Mouse (Mus musculus) embryonic facial prominence, embryonic 11.5 days (tissue): Measurements from ENCODE around the gene R3hdm1. TPM values are rescaled to one million over a fixed set of nuclear protein-coding genes. Genes with fewer than 3 reads are reported as not detected.

Source experiments
- ATAC-seq: fragments of 200-750 bp; cut with Nextera tagmentation; replicated peaks from 2 replicates; pipeline ENCODE4 v1.8.0; 2017; ENCODE audit warnings: low read depth; ENCODE audit not compliant: insufficient number of reproducible peaks, low FRiP score, low TSS enrichment
- DNase-seq: peaks from one replicate; pipeline ENCODE4 v3.0.0-alpha.2; 2015; ENCODE audit warnings: low spot score
- H3K27ac ChIP-seq: fragments of 300-500 bp; sonication (generic); replicated peaks from 2 replicates; pipeline ENCODE4 v1.5.1; 2014; ENCODE audit warnings: mild to moderate bottlenecking, low read depth, low read length, control low read depth
- H3K27me3 ChIP-seq: fragments of 300-500 bp; sonication (generic); 2 replicates; pipeline ENCODE4 v1.6.1; 2014; ENCODE audit warnings: mild to moderate bottlenecking, low read length, moderate library complexity, mixed read lengths; ENCODE audit not compliant: control insufficient read depth, insufficient read depth
- H3K36me3 ChIP-seq: fragments of 300-500 bp; sonication (generic); replicated peaks from 2 replicates; pipeline ENCODE4 v1.6.1; 2014; ENCODE audit warnings: low read depth, mild to moderate bottlenecking, low read length, moderate library complexity, mixed read lengths; ENCODE audit not compliant: control insufficient read depth, insufficient read depth
- H3K4me1 ChIP-seq: fragments of 300-500 bp; sonication (generic); 2 replicates; pipeline ENCODE4 v1.6.1; 2014; ENCODE audit warnings: low read length, mixed read lengths; ENCODE audit not compliant: control insufficient read depth, insufficient read depth
- H3K4me2 ChIP-seq: fragments of 300-500 bp; sonication (generic); 2 replicates; pipeline ENCODE4 v1.6.1; 2014; ENCODE audit warnings: low read depth, mild to moderate bottlenecking, control low read depth, low read length, moderate library complexity
- H3K4me3 ChIP-seq: fragments of 300-500 bp; sonication (generic); 2 replicates; pipeline ENCODE4 v1.5.1; 2014; ENCODE audit warnings: low read depth, low read length, control low read depth
- H3K9ac ChIP-seq: fragments of 300-500 bp; sonication (generic); replicated peaks from 2 replicates; pipeline ENCODE4 v1.6.1; 2014; ENCODE audit warnings: mild to moderate bottlenecking, control low read depth, low read length
- H3K9me3 ChIP-seq: fragments of 300-500 bp; sonication (generic); replicated peaks from 2 replicates; pipeline ENCODE4 v1.6.1; 2016; ENCODE audit warnings: mild to moderate bottlenecking, low read length, inconsistent platforms, mixed read lengths; ENCODE audit not compliant: control insufficient read depth
- WGBS: fragments of 180-500 bp; shearing (Covaris S2); extraction: QIAGEN DNeasy Blood & Tissue Kit; methylation state at CpG from one replicate; pipeline ENCODE4 v1.1.7; 2014; 5-methylcytosine and 5-hydroxymethylcytosine counted together
- microRNA counts: library from miRNA; unstranded; fragments of <30 nt; microRNA quantifications from one replicate; lab custom pipeline; 2016
- microRNA-seq: library from miRNA; unstranded; fragments of <30 nt; microRNA quantifications from one replicate; pipeline ENCODE4, GENCODE M21; 2016; ENCODE audit warnings: borderline number of aligned reads
- polyA plus RNA-seq: library from polyadenylated mRNA; unstranded; fragments of >200 nt; fragmentation: Nextera tagmentation; extraction: Ambion mirVana; gene quantifications from 2 replicates; pipeline ENCODE4 v1.2.1, GENCODE M21; 2014

Gene R3hdm1
- polyA plus RNA-seq, 1 experiment from 2014 or later = 87.3 TPM

- H3K4me1 ChIP-seq = no peaks in the 10 kb centered on the region
- H3K36me3 ChIP-seq = peaks cover 7% of the 10 kb centered on the region
- H3K4me3 ChIP-seq = no peak overlapping the region
- no peaks in the 10 kb centered on the region for H3K9me3 ChIP-seq
- H3K4me2 ChIP-seq = no peak overlapping the region
- no peak overlapping the region for H3K9ac ChIP-seq
- H3K27ac ChIP-seq = no peak overlapping the region
- DNase-seq (no peak), ATAC-seq (no peak)
- 91% methylated on average over 3 of the region's 3 CpGs for WGBS
- H3K27me3 ChIP-seq = no peaks in the 10 kb centered on the region
These were observed 175.5 kb downstream of the R3hdm1 start for GRCm38 (mm10) chr1:128278563-128278962.

GRCm38 (mm10) chr1:128281753-128282152 is 178.7 kb downstream of the R3hdm1 start:
- Histone ChIP-seq H3K4me2 (no peak overlapping the region), H3K4me3 (no peak overlapping the region), H3K27ac (no peak overlapping the region), H3K9ac (no peak overlapping the region), H3K27me3 (no peaks in the 10 kb centered on the region), H3K9me3 (no peaks in the 10 kb centered on the region), H3K4me1 (no peaks in the 10 kb centered on the region), H3K36me3 (peaks cover 7% of the 10 kb centered on the region; the same call in 1 of the 2 replicates)
- no peak for ATAC-seq
- DNase-seq = no peak
- WGBS = 96% methylated on average over 3 of the region's 3 CpGs

- no peak for ATAC-seq
- Histone ChIP-seq H3K36me3 (0 out of 2 replicates have a peak, but pooled peaks cover 4% of the 10 kb centered on the region), H3K27ac (no peak overlapping the region), H3K9ac (no peak overlapping the region), H3K4me3 (no peak overlapping the region), H3K27me3 (no peaks in the 10 kb centered on the region), H3K4me2 (no peak overlapping the region), H3K4me1 (no peaks in the 10 kb centered on the region), H3K9me3 (no peaks in the 10 kb centered on the region)
- WGBS = 99% methylated on average over 3 of the region's 3 CpGs
- DNase-seq = no peak
These were observed 179.8 kb downstream of the R3hdm1 start for GRCm38 (mm10) chr1:128282924-128283323.

GRCm38 (mm10) chr1:128284157-128284690 is 181.1 kb downstream of the R3hdm1 start:
- Histone ChIP-seq H3K9ac (no peak overlapping the region), H3K27me3 (no peaks in the 10 kb centered on the region), H3K4me1 (no peaks in the 10 kb centered on the region), H3K9me3 (no peaks in the 10 kb centered on the region), H3K36me3 (0 out of 2 replicates have a peak, but pooled peaks cover 4% of the 10 kb centered on the region), H3K4me3 (no peak overlapping the region), H3K27ac (no peak overlapping the region), H3K4me2 (no peak overlapping the region)
- ATAC-seq (no peak), DNase-seq (no peak)
- 83% methylated on average over 8 of the region's 8 CpGs for WGBS

GRCm38 (mm10) chr1:128285136-128285535 is 182.0 kb downstream of the R3hdm1 start:
- Histone ChIP-seq H3K4me1 (no peaks in the 10 kb centered on the region), H3K27ac (no peak overlapping the region), H3K9me3 (no peaks in the 10 kb centered on the region), H3K4me3 (no peak overlapping the region), H3K27me3 (no peaks in the 10 kb centered on the region), H3K36me3 (no peaks in the 10 kb centered on the region), H3K4me2 (no peak overlapping the region), H3K9ac (no peak overlapping the region)
- 92% methylated on average over 9 of the region's 9 CpGs for WGBS
- no peak for DNase-seq
- no peak for ATAC-seq

MicroRNAs within 50 kb of the gene (microRNA counts, 519-probe panel; counts per million panel counts)
- microRNA mmu-miR-128 (lab: Ali Mortazavi, UCI) = 3,508 counts per million, percentile 50 among the panel's probes with 10 or more counts

Small RNA genes within 50 kb of the gene (microRNA-seq; reads per million reads assigned to microRNA genes)
- 129 reads per million, percentile 45 among the genes with 10 or more reads in this experiment for gene Mir128-1

Other genes with a start within 250 kb of the R3hdm1 start
- gene Map3k19, start 248.3 kb upstream of the R3hdm1 start, polyA plus RNA-seq = not detected in 2 replicates
- gene Rab3gap1, start 234.5 kb upstream of the R3hdm1 start, polyA plus RNA-seq = 16.4 and 17.2 TPM in 2 replicates
- gene Zranb3, start 254 bp upstream of the R3hdm1 start, polyA plus RNA-seq = 14.1 and 17.5 TPM in 2 replicates
- gene Ubxn4, start 140.7 kb downstream of the R3hdm1 start, polyA plus RNA-seq = 58.1 and 59.4 TPM in 2 replicates
- 0.07 and 0.18 TPM in 2 replicates for gene Lct, start 225.0 kb downstream of the R3hdm1 start, polyA plus RNA-seq